Mouse (Mus musculus) brain, embryonic 14.5 days (tissue): ENCODE data around the gene Tmcc3.

ENCODE experiments used
- CTCF ChIP-seq: fragments of 200-500 bp; IDR thresholded peaks from 2 replicates; pipeline ENCODE4 v1.5.1; 2012; ENCODE audit warnings: inconsistent platforms, mild to moderate bottlenecking, moderate library complexity, borderline replicate concordance; ENCODE audit not compliant: insufficient read depth, insufficient read length; ENCODE audit errors: extremely low read depth
- POLR2A ChIP-seq: fragments of 200-500 bp; IDR thresholded peaks from 2 replicates; pipeline ENCODE4 v1.6.1; 2012; ENCODE audit warnings: mild to moderate bottlenecking, inconsistent platforms, borderline replicate concordance; ENCODE audit not compliant: poor library complexity, insufficient read depth, insufficient read length, severe bottlenecking; ENCODE audit errors: extremely low read depth

GRCm38 (mm10) chr10:94521776-94522175 is 210.0 kb downstream of the Tmcc3 start:
- TF ChIP-seq CTCF (no peak), POLR2A (no peak)
